Mouse (Mus musculus): ENCODE measurements at regions not wholly inside any gene's neighbourhood (a gene's known extent, or its start where the extent isn't known, plus 50 kb on each side); places are given as distances from the start of the nearest gene placed in this dataset.

DNA sequence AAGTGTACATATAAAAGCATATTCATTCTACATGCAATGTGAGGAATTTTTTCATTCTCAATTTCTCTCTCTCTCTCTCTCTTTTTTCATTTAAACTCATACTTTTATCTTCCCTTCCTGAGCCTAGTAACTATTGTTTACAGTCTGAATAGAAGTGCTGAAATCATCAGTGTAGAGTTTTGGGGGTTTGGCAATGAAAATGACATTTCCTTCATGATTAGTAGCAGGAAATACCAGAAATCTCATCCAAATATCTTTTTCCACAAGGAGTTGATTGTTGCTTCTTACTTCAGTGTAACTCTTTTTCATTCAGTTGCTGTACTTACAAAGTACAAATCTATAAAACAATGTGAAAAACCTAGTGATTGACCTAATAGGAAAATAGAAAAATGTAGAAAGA is 572.7 kb upstream of the Marcks start:
- DNase-seq: no peak

DNA sequence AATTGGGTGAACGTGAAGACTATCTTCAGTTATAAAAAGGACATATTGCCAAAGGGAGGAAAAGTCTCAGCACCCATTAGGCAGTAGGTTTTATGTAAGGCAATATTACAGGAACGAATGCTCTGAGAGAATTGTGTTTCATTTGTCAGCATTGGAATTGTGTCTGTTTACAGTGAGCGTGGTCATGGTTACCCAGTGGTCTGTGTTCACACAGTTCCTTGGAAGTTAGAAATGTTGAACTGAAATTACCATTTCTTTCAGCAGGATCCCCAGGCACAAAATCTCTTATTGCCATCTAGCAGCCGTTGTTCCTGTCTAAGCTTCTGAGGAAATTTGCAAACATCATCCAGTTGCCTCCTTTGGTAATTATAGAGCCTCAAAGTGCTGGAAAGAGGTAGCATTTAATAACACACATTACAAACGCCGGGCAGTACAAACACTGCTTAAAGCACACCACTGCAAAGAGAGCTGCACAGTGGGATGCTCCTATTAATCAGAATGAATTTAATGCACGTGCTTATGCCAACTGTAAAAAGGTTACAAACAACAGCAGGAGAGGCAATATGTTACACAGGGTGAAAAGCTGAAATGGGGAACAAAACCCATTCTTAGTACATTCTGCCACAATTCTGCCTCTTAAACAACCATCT is 555.4 kb upstream of the Marcks start:
- DNase-seq: no peak

DNA sequence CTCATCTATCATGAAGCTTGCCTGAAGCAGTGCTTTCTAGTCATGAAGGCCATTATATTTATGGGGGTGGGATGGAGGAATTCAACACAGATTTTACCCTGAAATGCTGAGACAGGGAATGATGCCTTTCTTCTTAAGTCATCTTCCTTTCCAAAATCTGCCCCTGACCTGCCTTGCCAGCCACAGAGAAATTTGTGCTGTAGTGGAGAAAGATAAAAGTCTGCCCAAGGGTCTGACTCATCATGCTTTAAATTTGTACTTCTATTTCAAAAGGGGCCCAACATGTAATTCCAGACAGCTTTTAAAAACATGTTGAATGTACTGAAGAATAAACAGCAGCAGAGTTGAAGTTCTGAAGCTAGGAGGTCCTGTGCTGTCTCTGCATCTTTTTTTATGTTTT is 554.1 kb upstream of the Marcks start:
- no peak for DNase-seq

DNA sequence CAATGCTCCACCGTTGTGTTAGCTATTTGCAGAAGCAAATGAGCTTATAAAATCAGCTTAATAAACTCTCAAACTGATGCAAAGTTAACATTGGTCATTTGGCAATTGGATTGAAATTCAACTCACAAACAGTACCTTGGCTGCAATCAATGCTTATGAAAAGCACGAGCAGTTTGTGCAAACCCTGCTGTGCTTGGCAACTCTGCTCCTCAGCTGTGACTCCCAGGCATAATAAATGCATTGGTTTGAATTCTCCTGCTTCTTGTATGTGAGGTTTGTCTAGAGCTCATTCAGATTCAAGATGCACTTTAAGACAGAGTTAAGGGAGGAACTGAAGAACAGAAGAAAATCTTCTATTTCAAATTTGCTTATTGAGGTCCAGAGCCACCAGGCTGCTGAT is 553.2 kb upstream of the Marcks start:
- no peak for DNase-seq

DNA sequence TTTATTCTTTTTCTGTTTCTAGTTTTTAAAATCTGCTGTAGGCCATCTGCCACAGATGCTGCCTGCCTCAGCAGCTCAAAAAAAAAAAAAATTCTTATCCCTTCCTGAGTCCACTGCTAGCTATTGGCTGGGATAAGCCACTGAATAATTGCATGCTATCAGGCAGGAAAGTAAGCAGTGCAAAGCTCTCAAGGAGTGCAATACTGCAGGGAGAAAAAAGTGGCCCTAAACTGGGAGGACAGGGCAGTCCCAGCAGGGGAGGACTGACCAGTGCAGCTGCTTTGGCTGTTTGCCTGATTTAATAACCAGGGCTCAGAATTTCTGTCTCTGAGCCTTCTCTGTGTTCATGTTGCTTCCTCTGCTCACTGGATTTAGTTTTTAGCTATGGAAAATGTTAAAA is 544.4 kb upstream of the Marcks start:
- no peak for DNase-seq

DNA sequence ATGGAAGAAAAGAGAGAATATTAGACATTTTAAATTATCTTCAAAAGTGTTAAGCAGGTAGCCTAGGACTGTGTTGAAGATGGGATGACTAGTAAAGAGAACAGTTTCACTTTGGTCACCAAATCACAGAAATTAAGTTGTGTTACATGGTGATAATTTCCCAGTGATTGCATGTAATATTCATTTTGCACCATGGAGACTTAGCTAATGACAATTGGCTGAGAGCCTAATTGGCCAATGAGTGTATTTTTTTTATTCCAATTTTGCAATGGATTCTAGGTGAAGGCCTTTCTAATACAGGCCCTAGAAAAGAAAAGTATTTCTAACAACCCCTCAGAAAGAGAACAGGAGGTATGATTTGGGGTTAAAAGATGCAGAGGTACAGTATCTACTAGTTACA is 541.9 kb upstream of the Marcks start:
- DNase-seq: no peak

DNA sequence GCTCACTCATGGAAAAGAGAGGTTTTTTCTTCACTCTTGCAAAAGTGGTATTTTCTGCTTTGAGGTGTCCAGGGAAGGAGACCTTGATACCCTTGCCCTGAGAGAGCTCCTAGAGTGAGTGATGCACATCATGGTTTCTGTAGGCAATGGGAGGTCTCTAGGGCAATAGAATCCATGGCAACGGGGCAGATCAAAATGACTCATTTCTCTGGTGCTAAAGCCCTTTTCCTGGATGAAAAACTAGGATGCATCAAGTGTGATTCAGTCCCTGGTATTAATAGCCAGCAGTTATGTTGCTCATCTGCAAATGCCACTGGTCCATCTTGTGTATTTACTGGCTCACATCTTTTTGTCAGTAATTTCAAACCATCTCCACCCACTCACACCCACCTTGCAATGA is 539.1 kb upstream of the Marcks start:
- DNase-seq: no peak

DNA sequence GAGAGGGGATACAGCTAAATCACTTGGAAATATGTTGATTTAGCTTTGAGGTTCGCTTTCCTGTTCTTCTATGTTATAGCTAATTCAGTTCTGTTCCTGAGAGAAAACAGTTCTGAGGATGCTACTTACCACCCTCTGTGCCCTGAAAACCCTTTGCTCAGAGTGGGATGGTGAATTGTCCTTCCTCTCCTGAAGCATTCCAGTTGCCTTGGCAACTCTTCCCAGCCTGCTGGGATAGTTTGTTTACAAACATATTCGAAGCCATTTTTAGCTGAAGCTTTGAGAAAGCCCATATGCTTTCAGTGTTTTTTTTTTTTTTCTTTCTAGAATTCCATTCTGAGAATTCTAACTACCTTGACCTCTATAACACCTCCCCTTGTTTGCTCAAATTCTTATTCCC is 530.1 kb upstream of the Marcks start:
- DNase-seq: no peak

DNA sequence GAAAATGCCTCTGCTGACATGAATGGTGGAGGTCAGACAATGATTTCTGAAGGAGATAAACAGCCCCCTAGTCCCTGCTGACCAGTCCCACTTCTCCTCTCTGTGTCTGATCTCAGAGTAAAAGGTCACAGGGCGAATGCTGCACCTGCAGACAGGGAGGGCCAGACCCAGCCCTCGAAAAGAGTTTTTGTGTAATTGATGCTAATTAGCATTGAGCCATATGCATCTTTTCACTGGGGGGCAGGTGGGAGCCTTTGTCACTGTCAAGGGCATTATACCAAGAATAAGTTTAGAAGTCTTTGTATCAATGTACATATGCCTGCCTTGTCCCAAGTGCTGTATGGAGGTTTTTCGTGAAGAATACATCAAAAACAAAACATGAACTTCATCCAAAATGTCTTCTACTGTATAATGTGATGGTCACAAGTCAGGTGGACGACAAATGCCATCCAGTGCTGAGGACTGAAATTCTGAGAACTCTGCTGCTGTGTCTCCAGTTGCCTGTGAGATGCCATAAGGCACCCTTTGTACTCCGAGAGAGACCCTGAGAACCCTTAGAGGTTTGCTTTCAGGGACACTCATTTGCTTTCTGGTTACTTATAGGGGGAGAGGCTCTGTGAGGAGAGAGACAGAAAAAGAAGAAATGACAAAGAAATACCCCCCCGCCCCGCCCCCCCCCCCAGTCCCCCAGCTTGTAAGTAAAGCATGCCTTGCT is 528.5 kb upstream of the Marcks start:
- DNase-seq: no peak

DNA sequence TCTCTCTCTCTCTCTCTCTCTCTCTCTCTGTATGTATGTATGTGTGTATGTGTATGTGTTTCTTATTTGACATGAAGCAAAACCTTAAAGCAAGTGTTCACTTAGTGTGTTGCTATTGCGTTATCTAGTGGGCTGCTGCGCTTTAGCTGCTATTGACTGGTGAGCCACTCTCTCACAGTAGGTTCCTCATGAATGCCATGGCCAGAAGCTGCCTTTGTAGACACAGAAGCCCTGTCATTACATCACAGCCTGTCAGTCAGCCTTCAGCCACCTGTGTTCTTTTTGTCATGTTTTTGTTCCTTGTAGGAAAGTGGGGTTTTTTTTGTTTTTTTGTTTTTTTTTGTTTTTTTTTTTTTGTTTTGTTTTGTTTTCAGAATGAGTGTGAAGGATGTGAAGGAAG is 527.8 kb upstream of the Marcks start:
- DNase-seq: no peak

DNA sequence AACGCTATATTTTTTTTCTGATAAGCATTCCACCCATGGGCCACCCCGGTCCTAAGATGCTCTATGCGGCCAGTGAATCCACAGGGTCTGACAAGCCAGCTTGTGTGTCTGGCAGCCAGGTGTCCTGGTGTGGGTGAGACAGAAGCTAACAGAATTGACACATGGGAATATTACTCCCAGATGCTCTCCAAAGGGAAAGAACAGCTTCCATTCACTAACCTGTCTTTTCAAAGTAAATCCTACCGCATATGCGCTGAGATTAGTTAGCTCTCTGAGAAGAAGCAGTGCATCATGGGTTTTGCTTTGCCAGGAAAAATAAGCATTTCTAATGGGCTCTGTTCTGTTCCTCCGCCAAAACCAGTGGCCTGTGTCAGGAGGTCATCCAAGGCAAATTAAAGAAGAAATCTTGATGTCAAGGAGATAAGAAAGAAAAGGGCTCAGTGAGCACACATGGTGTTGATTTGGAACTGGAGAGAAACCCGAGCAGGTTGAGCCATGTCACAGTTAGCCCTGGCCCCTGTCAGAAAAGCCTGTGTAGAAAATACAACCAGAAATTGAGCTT is 498.4 kb upstream of the Marcks start:
- DNase-seq: no peak

DNA sequence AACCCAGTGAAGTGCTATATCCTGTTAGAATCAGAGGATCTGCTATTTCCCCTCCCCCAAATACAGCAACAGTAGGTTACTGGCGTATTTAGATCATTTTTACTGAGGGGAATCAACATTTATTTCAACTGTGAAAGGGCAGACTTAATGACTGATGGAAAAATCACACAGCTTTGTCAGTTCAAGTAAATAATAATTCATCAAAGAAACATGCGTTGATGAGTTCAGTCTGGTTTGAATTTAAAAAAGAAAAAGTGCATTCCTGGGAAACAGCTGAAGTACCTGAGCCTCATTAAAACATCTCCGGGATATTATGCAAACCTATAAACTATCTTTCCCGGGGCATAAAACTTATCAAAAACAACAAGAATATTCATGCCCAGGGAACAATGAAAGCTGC is 497.7 kb upstream of the Marcks start:
- DNase-seq: no peak

DNA sequence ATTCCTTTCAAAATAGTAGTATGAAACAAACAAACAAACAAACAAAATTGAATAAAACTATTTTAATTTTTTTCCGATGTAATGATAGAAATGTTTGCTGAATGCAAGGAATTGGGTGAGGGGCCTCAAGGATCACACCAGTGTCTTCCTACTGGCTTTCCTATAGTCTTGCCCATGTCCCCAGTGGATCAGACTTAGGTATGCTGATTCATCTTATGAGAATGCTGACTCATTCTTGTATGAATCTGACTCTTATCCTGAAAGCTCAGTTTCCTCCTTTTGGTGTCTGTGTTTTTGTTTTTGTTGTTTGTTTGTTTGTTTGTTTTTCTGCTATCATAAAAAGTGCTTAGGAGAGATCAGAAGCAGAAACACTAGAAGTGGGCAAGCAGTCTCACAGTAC is 491.7 kb upstream of the Marcks start:
- DNase-seq: no peak

DNA sequence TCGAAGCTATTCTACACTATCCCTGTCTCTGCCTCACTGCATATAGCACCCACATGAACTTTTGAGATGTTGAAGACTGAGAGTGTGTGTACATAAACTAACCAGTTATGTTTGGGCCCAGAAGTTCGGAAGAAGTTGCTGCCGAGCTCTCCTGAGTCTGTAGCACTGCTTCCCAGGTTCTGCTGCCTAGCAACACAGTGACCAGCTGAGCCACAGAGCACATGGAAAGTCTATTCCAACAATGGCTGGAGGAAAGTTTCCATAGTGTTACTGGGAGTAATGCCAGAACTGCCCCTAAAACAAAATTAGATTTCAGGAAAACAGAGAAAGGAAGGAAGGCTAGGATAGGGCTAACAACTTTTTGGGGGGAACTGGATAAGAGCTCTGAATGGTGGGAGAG is 489.2 kb upstream of the Marcks start:
- no peak for DNase-seq

DNA sequence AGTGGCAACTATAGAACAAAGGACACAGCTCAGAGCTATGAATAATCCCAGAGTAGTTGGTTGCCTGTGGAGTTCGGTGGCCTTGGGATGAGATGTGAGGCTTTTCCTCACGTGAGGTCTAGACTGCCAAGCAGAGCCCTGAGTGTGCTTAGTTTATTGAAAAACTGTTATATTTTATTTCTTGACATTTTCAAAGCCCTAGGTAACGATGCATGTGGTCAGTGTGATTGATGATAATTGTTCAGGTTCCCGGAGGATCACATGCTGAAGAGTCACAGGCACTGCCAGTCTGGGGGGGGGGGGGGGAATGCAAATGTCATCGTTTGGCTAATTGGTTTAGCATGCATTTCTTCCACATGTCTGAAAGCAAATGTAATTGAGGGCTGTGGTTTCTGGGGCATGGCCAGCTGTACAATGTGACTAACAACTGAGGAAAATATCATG is 488.1 kb upstream of the Marcks start:
- no peak for DNase-seq

DNA sequence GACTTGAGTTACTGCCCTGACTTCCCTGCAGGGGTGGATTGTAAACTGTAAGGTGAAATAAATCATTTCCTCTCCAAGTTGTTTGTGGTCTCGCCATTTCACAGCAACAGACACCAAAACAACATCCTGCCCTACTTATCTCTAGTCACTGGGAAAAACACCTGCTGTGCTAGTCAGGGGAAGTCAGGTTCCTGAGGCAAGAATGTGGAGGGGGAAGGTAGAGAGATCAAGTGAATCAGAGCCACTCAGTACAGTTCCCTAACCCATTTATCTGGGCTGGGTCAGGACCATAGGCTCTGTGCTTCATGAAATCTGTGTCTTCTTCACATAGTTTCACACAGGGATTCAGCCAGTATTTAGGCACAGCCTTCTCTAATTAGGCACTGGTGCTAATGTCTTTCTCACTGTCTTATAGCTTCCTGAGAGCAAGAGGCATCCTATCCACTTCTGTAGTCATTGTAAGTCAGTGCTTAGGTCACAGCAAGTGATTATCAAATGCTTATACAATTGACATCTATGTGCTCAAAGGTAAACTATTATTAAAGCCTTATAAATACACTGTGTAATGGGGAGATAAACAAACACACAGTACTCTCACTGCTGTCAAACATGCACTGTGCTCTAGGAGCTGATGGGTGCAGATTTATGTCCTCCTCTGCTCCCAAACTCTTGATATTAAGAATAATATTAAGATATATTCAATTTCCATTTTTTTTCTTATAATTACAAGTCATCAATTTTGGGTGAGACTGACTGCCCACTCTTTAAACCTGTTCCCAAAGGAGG is 487.4 kb upstream of the Marcks start:
- no peak for DNase-seq

DNA sequence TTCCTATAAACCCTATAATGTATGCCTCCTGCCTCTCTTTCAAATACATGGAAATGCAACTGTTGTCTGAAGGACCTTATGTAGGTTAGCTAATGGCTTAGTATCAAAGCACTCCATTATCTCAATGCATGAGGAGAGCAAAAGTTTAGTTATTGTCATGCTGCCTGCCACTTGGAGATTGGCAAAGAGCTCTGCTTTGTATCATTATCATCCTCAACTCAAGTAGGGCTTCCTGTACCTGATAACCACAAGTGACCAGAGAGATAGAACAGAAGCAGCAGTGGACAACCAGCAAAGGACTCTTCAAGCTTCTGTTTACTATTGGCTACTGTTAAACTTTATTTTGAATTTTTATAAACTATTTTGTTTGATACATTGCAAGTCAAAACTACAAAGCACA is 484.3 kb upstream of the Marcks start:
- DNase-seq: no peak

DNA sequence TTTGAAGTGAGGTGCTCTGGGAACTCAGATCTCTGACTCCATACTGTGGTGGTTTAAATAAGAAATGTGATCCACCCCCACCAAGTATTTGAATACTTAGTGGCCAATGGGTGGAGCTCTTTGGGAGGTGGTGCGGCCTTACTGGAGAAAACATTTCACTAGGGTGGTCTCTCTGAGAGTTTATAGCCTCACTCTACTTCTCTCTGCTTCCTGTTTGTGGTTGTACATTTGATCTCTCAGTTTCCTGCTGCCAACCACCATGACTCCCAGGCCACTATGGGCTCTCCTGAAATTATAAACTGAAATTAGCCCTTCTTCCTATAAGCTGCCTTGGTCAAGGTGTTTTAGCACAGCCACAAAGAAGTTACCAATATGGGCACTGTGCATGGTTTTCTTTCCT is 479.9 kb upstream of the Marcks start:
- no peak for DNase-seq

DNA sequence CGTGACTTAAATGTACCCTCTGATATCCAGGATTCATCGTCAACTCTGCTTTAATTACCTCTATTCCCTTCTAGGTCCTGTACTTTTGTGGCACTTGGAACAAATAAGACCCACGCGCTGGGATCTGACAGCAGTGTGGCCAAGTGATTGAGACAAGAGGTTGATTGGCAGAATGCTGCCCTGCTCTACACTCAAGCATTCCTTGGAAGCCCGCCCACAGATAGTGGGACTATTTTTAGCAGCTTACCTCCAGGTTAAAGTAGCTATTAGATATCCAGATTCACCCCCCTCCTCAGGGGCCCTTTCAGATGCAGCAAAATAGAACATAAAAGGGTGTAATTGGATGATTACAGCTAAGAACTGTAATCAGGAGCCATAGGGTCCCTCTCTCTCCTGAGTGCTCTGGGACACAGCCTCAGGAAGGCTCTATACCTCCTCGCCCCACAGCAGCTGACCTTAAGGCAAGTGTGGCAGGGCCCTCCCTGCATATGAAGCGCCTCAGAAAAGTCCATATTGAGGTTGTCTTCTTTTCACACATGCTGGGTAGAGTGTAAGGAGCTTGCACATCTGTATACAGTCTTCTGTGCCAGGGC is 479.1 kb upstream of the Marcks start:
- DNase-seq: peak; percentile 17

DNA sequence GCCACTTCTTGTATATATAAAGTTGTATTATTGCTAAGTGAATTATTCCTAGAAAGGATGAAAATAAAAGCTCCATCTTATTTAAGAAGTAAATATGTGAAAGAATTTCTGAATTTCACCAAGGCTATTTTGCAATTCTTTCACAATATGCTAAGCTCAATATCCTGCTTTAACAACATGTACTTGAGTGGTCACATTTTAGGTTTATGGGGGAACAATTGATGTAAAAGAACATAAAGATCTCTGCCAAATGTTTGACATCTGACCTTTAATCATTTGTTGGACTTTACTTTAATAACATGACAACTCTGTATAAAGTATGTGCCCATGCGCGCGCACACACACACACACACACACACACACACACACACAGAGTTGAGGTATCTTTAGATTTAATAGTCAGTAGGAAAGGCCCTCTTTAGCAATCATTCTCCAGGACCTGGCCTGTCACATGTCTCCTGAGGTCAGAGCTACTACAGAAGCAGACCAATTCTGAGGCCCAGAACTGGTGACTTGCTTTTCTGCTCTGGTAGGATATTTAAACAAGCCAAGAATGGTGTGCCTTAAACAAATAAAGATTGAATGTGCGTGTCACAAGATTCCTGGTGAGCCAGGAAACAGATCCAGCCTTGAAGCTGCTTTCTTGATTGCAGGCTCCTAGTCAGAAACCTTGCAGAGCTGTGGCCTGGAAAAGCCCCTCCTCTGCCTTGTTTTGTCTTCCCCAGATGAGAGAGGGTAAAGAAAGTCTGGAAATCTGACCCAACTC is 477.4 kb upstream of the Marcks start:
- no peak for DNase-seq

DNA sequence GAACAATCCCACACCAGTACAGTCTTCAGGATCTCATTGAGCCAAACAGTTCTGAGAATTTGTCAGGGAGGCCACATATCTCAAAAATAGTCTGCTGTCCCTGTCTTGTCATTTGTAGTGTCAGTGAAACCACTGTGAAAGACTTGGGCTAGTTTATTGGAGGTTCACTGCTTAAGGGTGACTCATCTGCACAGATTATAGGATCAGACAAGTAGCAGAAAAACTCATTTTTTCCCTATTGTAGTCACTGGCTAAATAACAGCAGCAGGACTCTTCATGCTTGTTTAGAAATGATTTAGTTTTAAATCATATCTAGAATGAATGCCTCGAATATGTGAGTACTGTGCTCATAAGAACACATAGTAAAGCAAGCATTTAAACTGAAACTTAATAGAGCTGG is 475.2 kb upstream of the Marcks start:
- DNase-seq: no peak

DNA sequence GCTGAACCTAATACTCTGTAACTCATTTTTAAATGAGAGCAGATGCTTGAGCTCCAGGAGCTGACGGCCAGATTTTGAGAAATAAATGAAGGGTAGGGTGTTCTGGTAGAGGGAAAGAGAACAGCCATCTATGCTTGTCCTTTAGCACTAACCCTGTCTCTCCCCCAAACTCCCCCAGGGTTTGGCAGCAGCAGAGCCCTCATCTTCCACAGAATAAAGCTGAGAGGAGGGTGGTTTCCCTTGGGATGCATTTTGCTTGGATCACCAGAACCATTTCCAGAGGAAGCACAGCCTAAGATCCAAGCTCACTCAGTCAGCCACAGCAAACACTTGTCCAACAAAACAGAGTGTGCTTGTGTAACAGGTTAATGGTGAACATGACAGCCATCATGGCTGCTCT is 464.8 kb upstream of the Marcks start:
- DNase-seq: no peak
